Comparison of ENCODE assay signal across 16 mouse cellular contexts in the genomic region with DNA sequence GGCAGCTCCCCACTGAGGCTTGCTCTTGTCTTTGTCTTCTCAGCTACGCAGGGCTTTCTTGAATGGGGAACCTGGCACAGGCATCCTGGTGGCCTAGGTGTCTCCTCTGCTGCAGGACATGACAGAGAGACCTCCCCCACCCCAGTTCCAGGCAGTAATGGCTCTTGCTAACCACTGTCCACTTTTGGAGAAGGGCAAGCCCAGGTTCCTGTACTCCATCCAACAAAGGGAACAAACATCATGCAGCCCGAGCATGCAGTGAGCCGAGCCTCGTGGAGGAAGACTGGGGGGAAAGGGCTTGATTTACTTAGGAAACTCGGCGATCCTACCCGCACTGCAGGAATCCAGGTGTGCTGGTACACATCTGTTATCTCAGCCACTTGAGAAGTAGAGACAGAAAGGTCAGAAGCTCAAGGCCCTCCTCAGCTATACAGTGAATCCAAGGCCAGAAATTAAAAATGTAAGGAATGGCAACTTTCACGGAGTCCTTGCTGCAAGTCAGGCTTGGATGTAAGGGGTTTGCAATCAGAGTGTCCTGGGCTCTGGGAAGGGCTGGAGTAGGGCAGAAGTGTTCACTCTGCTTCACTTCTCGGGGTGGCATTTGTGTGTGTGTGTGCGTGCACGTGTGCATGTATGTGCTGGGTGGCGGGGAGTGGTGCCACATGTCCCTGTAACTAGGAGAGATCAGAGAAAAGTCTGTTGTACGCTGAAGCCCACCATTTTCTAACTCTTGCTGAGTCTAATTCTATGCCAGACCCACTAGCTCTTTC. TPM values are rescaled to one million over a fixed set of nuclear protein-coding genes. Genes with fewer than 3 reads are reported as not detected.
A peak's percentile ranks its signal among the peaks of the same experiment; 100 is the strongest.
DNase-seq lines count a peak whose midpoint lies in the region; ATAC-seq lines count a peak whose summit lies in the region.
"Had no signal": no experiment of that assay in that cellular context is flagged by ENCODE, and none has a peak within 500 bp of the region (broad histone marks: within the 10 kb centered on the region; RNA-seq: fewer than 3 reads in every experiment).

No protein-coding gene starts in this region.

- peak; percentile 9 to 10 for DNase-seq in cerebellum, postnatal 25 days
- no peak for DNase-seq in cerebellum, adult 11-12 months
- peak; percentile 13 for DNase-seq in urinary bladder, adult 2 months (ENCODE audit: low spot score)
- no peak for DNase-seq in urinary bladder, postnatal 36 days (ENCODE audit: low spot score in 2 of 2)
- peak; percentile 38 for DNase-seq in testis, postnatal 10 days (ENCODE audit: low spot score)
- DNase-seq in left cerebral cortex, postnatal 25 days (ENCODE audit: low spot score in 2 of 2): no peak
- DNase-seq: kidney, adult 8-10 months; kidney, postnatal 4 days; thymus, postnatal 4 days had no signal

- peak overlapping the region; percentile 11; the same call in 1 of the 2 replicates for H3K27ac ChIP-seq in intestine, embryonic 16.5 days (ENCODE audit: low read length)
- no peak overlapping the region for H3K27ac ChIP-seq in intestine, embryonic 15.5 days
- H3K27ac ChIP-seq: embryonic facial prominence, embryonic 12.5 days; limb, embryonic 15.5 days; stomach, postnatal 0 days had no signal

- no peak overlapping the region for H3K4me3 ChIP-seq in intestine, embryonic 16.5 days (ENCODE audit: low read length)
- H3K4me3 ChIP-seq in intestine, embryonic 15.5 days (replicated peaks): no peak overlapping the region
- H3K4me3 ChIP-seq: embryonic facial prominence, embryonic 12.5 days; limb, embryonic 15.5 days had no signal

- H3K36me3 ChIP-seq in intestine, embryonic 16.5 days (ENCODE audit: control insufficient read depth, insufficient read depth, low read length): no peaks in the 10 kb centered on the region
- no peaks in the 10 kb centered on the region for H3K36me3 ChIP-seq in intestine, embryonic 15.5 days
- H3K36me3 ChIP-seq: embryonic facial prominence, embryonic 12.5 days; limb, embryonic 15.5 days had no signal

- H3K9ac ChIP-seq in intestine, embryonic 16.5 days (ENCODE audit: low read depth, low read length): peak overlapping the region; percentile 6; the same call in 1 of the 2 replicates
- no peak overlapping the region for H3K9ac ChIP-seq in intestine, embryonic 15.5 days
- H3K9ac ChIP-seq: embryonic facial prominence, embryonic 12.5 days; limb, embryonic 15.5 days had no signal

- H3K4me1 ChIP-seq in intestine, embryonic 16.5 days (ENCODE audit: control insufficient read depth, insufficient read depth, low read length): peaks cover 11% of the 10 kb centered on the region; the same call in 1 of the 2 replicates
- peaks cover 2% of the 10 kb centered on the region; the same call in 1 of the 2 replicates for H3K4me1 ChIP-seq in intestine, embryonic 15.5 days (replicated peaks)
- H3K4me1 ChIP-seq: embryonic facial prominence, embryonic 12.5 days; limb, embryonic 15.5 days had no signal

- H3K9me3 ChIP-seq in intestine, embryonic 16.5 days (ENCODE audit: control insufficient read depth, low read length): no peaks in the 10 kb centered on the region
- no peaks in the 10 kb centered on the region for H3K9me3 ChIP-seq in intestine, embryonic 15.5 days
- H3K9me3 ChIP-seq: limb, embryonic 15.5 days had no signal

- no peaks in the 10 kb centered on the region for H3K27me3 ChIP-seq in intestine, embryonic 16.5 days (replicated peaks; ENCODE audit: control insufficient read depth, insufficient read depth, low read length)
- H3K27me3 ChIP-seq in intestine, embryonic 15.5 days (replicated peaks): no peaks in the 10 kb centered on the region
- H3K27me3 ChIP-seq: embryonic facial prominence, embryonic 12.5 days; limb, embryonic 15.5 days had no signal

- H3K4me2 ChIP-seq in intestine, embryonic 16.5 days (ENCODE audit: low read depth, low read length): no peak overlapping the region
- no peak overlapping the region for H3K4me2 ChIP-seq in intestine, embryonic 15.5 days (replicated peaks)
- H3K4me2 ChIP-seq: embryonic facial prominence, embryonic 12.5 days; limb, embryonic 15.5 days had no signal

- WGBS in intestine, embryonic 16.5 days: 60% methylated on average over 13 of the region's 13 CpGs
- WGBS in intestine, embryonic 15.5 days: 68% methylated on average over 13 of the region's 13 CpGs

- intact Hi-C loops in left cerebral cortex, postnatal 25 days (cut with DNase I): loop anchor here (1.0 kb wide), 1 partner anchor 11 kb away; no protein-coding TSS in a partner anchor

- ATAC-seq in intestine, embryonic 16.5 days: peak; percentile 21; the same call in 1 of the 2 replicates
- no peak for ATAC-seq in intestine, embryonic 15.5 days
- ATAC-seq: forebrain, embryonic 16.5 days; hindbrain, embryonic 16.5 days had no signal

RNA-seq across cellular contexts. Expression of a gene that starts 16.8 kb away (rescaled TPM):
- polyA plus RNA-seq in intestine, embryonic 16.5 days (2015; fragmentation: Nextera tagmentation; extraction: Ambion mirVana): 99.8 and 112 TPM in 2 replicates
- polyA plus RNA-seq in intestine, embryonic 15.5 days (2015; fragmentation: Nextera tagmentation; extraction: Ambion mirVana): 66.0 and 68.3 TPM in 2 replicates
- 6.4 and 7.0 TPM in 2 replicates for polyA plus RNA-seq in urinary bladder, adult 2 months (2012; rRNA removed)
- total RNA-seq in left cerebral cortex, postnatal 25 days (2021): 10 to 100 TPM; 26.2 to 29.7 TPM

RNA-seq across cellular contexts. Expression of a gene that starts 49.3 kb away (rescaled TPM):
- 14.8 and 15.2 TPM in 2 replicates for polyA plus RNA-seq in intestine, embryonic 16.5 days (2015; fragmentation: Nextera tagmentation; extraction: Ambion mirVana)
- polyA plus RNA-seq in intestine, embryonic 15.5 days (2015; fragmentation: Nextera tagmentation; extraction: Ambion mirVana): 11.4 and 12.6 TPM in 2 replicates
- polyA plus RNA-seq in urinary bladder, adult 2 months (2012; rRNA removed): 5.0 and 5.7 TPM in 2 replicates
- total RNA-seq in left cerebral cortex, postnatal 25 days (2021): 1 to 10 TPM in 1 of 2 experiments, under 1 TPM in 1; 0.76 to 1.4 TPM

Comparison
In these comparisons a context has a peak if more than half of its experiments do, and no peak if none do; other contexts are left out.
1. DNase-seq: peak in cerebellum, postnatal 25 days (2 of 2), urinary bladder, adult 2 months (single experiment) and testis, postnatal 10 days (single experiment); none in cerebellum, adult 11-12 months (single experiment), urinary bladder, postnatal 36 days (0 of 2) and left cerebral cortex, postnatal 25 days (0 of 2).